Mouse (Mus musculus): ENCODE results near the gene Rwdd3. TPM values are rescaled to one million over a fixed set of nuclear protein-coding genes. Genes with fewer than 3 reads are reported as not detected.

Rwdd3 gene
- polyA plus RNA-seq, 1 experiment from 2014 or later = 3.9 TPM

DNA sequence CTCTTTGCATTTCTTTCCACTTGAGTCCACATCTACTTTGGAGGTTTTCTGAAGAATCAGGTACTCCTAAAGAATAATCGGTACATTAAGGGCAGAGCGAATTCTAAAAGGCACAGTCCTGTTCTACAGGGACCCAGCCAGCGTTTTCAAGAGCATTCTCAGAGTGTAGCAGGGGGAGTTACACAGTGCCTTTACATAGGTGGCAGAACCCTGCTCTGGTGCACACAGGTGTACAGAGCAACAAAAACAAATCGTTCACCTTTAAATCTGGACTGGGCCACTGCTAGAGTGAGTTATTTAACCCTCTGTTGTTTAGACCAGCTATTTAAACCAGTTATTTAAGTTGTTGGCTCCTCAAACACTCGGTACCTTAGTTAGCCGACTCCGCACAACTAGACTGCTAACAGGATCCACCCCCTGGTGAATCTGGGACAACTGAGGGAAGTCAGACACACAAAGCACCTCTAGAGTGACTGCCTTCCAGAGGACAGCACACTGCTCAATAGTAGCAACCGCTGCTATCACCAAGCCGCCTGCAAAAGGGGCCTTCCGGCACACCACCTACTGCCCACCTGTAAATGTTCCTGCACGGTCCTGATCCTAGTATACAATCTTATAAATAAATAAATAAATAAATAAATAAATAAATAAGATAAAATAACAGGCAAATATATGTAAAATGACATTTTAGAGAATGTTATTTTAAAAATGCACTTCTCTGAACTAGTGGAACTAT is 14.9 kb downstream of the Rwdd3 start:
- WGBS = 56% methylated on average over 11 of the region's 11 CpGs

GRCm38 (mm10) chr3:121156043-121156442 is 15.5 kb downstream of the Rwdd3 start:
- Histone ChIP-seq H3K36me3 (no peaks in the 10 kb centered on the region), H3K4me3 (no peak overlapping the region), H3K27me3 (ENCODE audit: low read depth, poor library complexity, severe bottlenecking) (no peaks in the 10 kb centered on the region), H3K4me1 (peaks cover 24% of the 10 kb centered on the region), H3K27ac (replicated peaks) (no peak overlapping the region), H3K9me3 (replicated peaks) (no peaks in the 10 kb centered on the region)
- 30% methylated on average over 7 of the region's 7 CpGs for whole genome bisulfite sequencing
- DNase-seq (ENCODE audit: low spot score) = no peak

More for the DNA sequence above, 14.9 kb downstream of the Rwdd3 start:
- no peaks in the 10 kb centered on the region for H3K27me3 ChIP-seq (ENCODE audit: low read depth, poor library complexity, severe bottlenecking)
- H3K27ac ChIP-seq (replicated peaks) = no peak overlapping the region
- no peak for DNase-seq (ENCODE audit: low spot score)
- H3K9me3 ChIP-seq (replicated peaks) = no peaks in the 10 kb centered on the region
- no peaks in the 10 kb centered on the region for H3K36me3 ChIP-seq
- peaks cover 24% of the 10 kb centered on the region for H3K4me1 ChIP-seq
- H3K4me3 ChIP-seq = no peak overlapping the region

GRCm38 (mm10) chr3:121133937-121134336 is 37.6 kb downstream of the Rwdd3 start:
- Histone ChIP-seq H3K27me3 (ENCODE audit: low read depth, poor library complexity, severe bottlenecking) (no peaks in the 10 kb centered on the region), H3K36me3 (no peaks in the 10 kb centered on the region)
- WGBS = 89% methylated on average over 11 of the region's 11 CpGs

GRCm38 (mm10) chr3:121133039-121133438 is 38.5 kb downstream of the Rwdd3 start:
- Histone ChIP-seq H3K36me3 (no peaks in the 10 kb centered on the region), H3K27me3 (ENCODE audit: low read depth, poor library complexity, severe bottlenecking) (no peaks in the 10 kb centered on the region), H3K4me1 (no peaks in the 10 kb centered on the region), H3K27ac (replicated peaks) (no peak overlapping the region), H3K4me3 (no peak overlapping the region), H3K9me3 (replicated peaks) (no peaks in the 10 kb centered on the region)
- 89% methylated on average over 5 of the region's 5 CpGs for WGBS
- DNase-seq (ENCODE audit: low spot score) = no peak

More at GRCm38 (mm10) chr3:121133937-121134336, 37.6 kb downstream of the Rwdd3 start:
- no peak for DNase-seq (ENCODE audit: low spot score)
- no peaks in the 10 kb centered on the region for H3K9me3 ChIP-seq (replicated peaks)
- no peak overlapping the region for H3K4me3 ChIP-seq
- H3K27ac ChIP-seq (replicated peaks) = no peak overlapping the region
- H3K4me1 ChIP-seq = no peaks in the 10 kb centered on the region

DNA sequence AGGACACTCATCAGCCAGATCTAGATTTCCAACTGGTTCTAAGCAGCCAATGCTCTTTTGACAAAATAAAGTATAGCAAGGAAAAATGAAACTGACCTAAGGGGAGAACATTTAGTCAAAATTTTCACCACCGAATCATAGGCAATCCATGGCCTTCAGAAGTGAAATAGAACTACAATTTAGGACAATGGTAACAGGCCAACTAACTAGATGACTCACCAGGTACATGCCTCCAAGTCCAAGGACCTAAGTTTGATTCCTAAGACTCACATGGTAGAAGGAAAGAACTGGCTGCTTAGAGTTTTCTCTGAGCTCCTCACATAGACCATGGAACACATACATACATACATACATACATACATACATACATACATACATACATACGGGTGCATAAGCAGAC is 44.3 kb downstream of the Rwdd3 start:
- H3K36me3 ChIP-seq = no peaks in the 10 kb centered on the region
- no peaks in the 10 kb centered on the region for H3K4me1 ChIP-seq
- H3K9me3 ChIP-seq (replicated peaks) = no peaks in the 10 kb centered on the region
- no peak overlapping the region for H3K4me3 ChIP-seq
- no peak overlapping the region for H3K27ac ChIP-seq (replicated peaks)
- 100% methylated on average over 2 of the region's 2 CpGs for WGBS
- H3K27me3 ChIP-seq (ENCODE audit: low read depth, poor library complexity, severe bottlenecking) = no peaks in the 10 kb centered on the region
- no peak for DNase-seq (ENCODE audit: low spot score)

GRCm38 (mm10) chr3:121126476-121126875 is 45.0 kb downstream of the Rwdd3 start:
- H3K27ac ChIP-seq (replicated peaks) = no peak overlapping the region
- H3K4me1 ChIP-seq = no peaks in the 10 kb centered on the region
- H3K27me3 ChIP-seq (ENCODE audit: low read depth, poor library complexity, severe bottlenecking) = no peaks in the 10 kb centered on the region
- no peaks in the 10 kb centered on the region for H3K36me3 ChIP-seq
- 90% methylated on average over 5 of the region's 5 CpGs for WGBS
- no peak for DNase-seq (ENCODE audit: low spot score)
- H3K4me3 ChIP-seq = no peak overlapping the region
- no peaks in the 10 kb centered on the region for H3K9me3 ChIP-seq (replicated peaks)

GRCm38 (mm10) chr3:121121072-121121471 is 50.4 kb downstream of the Rwdd3 start:
- no peaks in the 10 kb centered on the region for H3K27me3 ChIP-seq (ENCODE audit: low read depth, poor library complexity, severe bottlenecking)
- no peaks in the 10 kb centered on the region for H3K9me3 ChIP-seq (replicated peaks)
- H3K4me1 ChIP-seq = no peaks in the 10 kb centered on the region
- DNase-seq (ENCODE audit: low spot score) = no peak
- H3K27ac ChIP-seq (replicated peaks) = no peak overlapping the region
- H3K36me3 ChIP-seq = no peaks in the 10 kb centered on the region
- 87% methylated on average over 5 of the region's 5 CpGs for WGBS
- H3K4me3 ChIP-seq = no peak overlapping the region

DNA sequence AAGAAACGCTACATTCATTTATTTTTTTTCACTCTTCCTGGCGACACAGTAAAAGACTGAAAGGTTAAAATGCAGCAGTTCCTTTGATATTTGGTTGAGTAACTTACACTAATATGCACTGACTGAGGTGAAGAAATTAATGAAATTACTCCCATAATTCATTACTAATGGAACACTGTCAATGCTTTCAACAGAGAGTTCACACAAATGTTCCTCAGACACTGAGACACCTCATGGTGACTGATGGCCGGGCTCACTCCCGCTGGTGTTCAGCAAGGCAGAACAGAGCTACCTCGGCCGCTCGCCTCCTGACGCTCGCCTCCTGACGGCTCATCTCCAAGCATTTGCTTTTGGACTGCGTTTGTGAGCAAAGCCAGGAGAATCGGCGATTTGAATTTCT is 54.9 kb downstream of the Rwdd3 start:
- H3K4me3 ChIP-seq = no peak overlapping the region
- no peaks in the 10 kb centered on the region for H3K36me3 ChIP-seq
- no peak overlapping the region for H3K27ac ChIP-seq (replicated peaks)
- WGBS = 84% methylated on average over 13 of the region's 13 CpGs
- no peaks in the 10 kb centered on the region for H3K27me3 ChIP-seq (ENCODE audit: low read depth, poor library complexity, severe bottlenecking)
- DNase-seq (ENCODE audit: low spot score) = no peak
- no peaks in the 10 kb centered on the region for H3K9me3 ChIP-seq (replicated peaks)
- H3K4me1 ChIP-seq = no peaks in the 10 kb centered on the region

- Histone ChIP-seq H3K27me3 (ENCODE audit: low read depth, poor library complexity, severe bottlenecking) (no peaks in the 10 kb centered on the region), H3K4me3 (no peak overlapping the region), H3K36me3 (no peaks in the 10 kb centered on the region), H3K9me3 (replicated peaks) (no peaks in the 10 kb centered on the region), H3K4me1 (no peaks in the 10 kb centered on the region), H3K27ac (replicated peaks) (no peak overlapping the region)
- no peak for DNase-seq (ENCODE audit: low spot score)
- WGBS = 87% methylated on average over 5 of the region's 5 CpGs
Observed at GRCm38 (mm10) chr3:121116067-121116466, 55.4 kb downstream of the Rwdd3 start.

- no peak overlapping the region for H3K27ac ChIP-seq (replicated peaks)
- H3K4me1 ChIP-seq = no peaks in the 10 kb centered on the region
- H3K36me3 ChIP-seq = no peaks in the 10 kb centered on the region
- H3K4me3 ChIP-seq = no peak overlapping the region
- H3K27me3 ChIP-seq (ENCODE audit: low read depth, poor library complexity, severe bottlenecking) = no peaks in the 10 kb centered on the region
- no peak for DNase-seq (ENCODE audit: low spot score)
- WGBS = 94% methylated on average over 8 of the region's 8 CpGs
- H3K9me3 ChIP-seq (replicated peaks) = no peaks in the 10 kb centered on the region
Observed at GRCm38 (mm10) chr3:121111068-121111467, 60.4 kb downstream of the Rwdd3 start.

DNA sequence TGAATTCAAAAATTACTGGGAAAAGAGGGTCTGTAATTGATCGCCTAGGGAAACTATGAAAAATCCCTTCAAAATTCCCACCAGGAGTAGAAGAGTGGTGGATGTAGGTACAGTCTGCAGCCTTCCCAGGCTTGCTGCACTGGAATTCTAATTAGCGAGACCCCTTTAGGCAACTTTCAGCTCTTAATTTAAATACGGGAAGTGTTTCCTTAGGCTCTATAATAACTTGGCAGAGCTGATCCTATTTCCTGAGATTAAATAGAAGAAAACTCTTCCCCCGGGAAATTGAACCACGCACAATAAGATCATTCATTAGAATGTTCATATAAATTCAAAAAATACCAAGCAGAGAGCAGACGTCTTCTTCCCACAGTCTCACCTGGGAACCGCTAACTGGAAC is 61.1 kb downstream of the Rwdd3 start:
- Histone ChIP-seq H3K27me3 (ENCODE audit: low read depth, poor library complexity, severe bottlenecking) (no peaks in the 10 kb centered on the region), H3K36me3 (no peaks in the 10 kb centered on the region), H3K4me1 (no peaks in the 10 kb centered on the region), H3K9me3 (replicated peaks) (no peaks in the 10 kb centered on the region), H3K4me3 (no peak overlapping the region), H3K27ac (replicated peaks) (no peak overlapping the region)
- DNase-seq (ENCODE audit: low spot score) = no peak
- WGBS = 91% methylated on average over 7 of the region's 7 CpGs

- Histone ChIP-seq H3K4me1 (peaks cover 6% of the 10 kb centered on the region; the same call in 1 of the 2 replicates), H3K36me3 (no peaks in the 10 kb centered on the region), H3K27me3 (ENCODE audit: low read depth, poor library complexity, severe bottlenecking) (no peaks in the 10 kb centered on the region), H3K9me3 (replicated peaks) (no peaks in the 10 kb centered on the region), H3K27ac (replicated peaks) (no peak overlapping the region), H3K4me3 (no peak overlapping the region)
- DNase-seq (ENCODE audit: low spot score) = no peak
- 86% methylated on average over 6 of the region's 6 CpGs for WGBS
Observed at GRCm38 (mm10) chr3:121107481-121107880, 64.0 kb downstream of the Rwdd3 start.

GRCm38 (mm10) chr3:121105408-121105708 is 66.1 kb downstream of the Rwdd3 start:
- Histone ChIP-seq H3K4me1 (peaks cover 6% of the 10 kb centered on the region; the same call in 1 of the 2 replicates), H3K36me3 (no peaks in the 10 kb centered on the region), H3K9me3 (replicated peaks) (no peaks in the 10 kb centered on the region), H3K4me3 (0 out of 2 replicates have a peak overlapping the region, but pooled peaks have one; percentile 25), H3K27me3 (ENCODE audit: low read depth, poor library complexity, severe bottlenecking) (no peaks in the 10 kb centered on the region), H3K27ac (replicated peaks) (no peak overlapping the region)
- WGBS = 68% methylated on average over 5 of the region's 5 CpGs
- DNase-seq (ENCODE audit: low spot score) = no peak
